Mouse (Mus musculus) activated CD4-positive, CD25-positive, alpha-beta regulatory T cell, adult 4 months (primary cell): ENCODE results near the gene Wdr86. TPM values are rescaled to one million over a fixed set of nuclear protein-coding genes. Genes with fewer than 3 reads are reported as not detected.
"Not testable (repeated sequence)": the region's sequence is repeated elsewhere in the genome, so short reads cannot be mapped to it uniquely, and the experiment has no call there.

ENCODE experiments used
- ATAC-seq: one replicate; pipeline ENCODE4 v1.8.0; 2017
- polyA plus RNA-seq, 2 experiments: library from polyadenylated mRNA; unstranded; fragments of 100-300 nt; shearing (Covaris generic); gene quantifications; one replicate each; pipeline ENCODE4 v1.2.1; 2017

The Wdr86 gene
- polyA plus RNA-seq, 2 experiments from 2014 or later = 0.15 to 0.46 TPM

DNA sequence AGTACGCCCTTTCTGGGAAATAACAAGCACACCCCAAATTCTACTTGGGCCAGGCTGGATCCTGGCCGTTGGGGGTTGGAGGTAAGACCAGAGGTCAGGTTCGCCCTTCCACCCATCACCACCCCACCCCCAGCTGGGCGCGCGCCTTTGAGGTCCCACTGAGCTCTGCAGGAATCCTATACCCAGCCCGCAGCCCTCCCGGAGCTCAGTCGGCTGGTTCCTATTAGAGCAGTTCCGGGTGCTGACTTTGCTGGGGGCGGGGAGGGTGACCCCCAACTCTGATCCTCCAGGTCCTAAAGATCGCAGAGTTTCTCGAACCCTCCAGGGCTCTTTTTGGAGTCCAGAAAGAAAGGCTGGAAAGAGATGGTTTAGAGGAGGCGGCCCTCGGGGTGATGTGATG lies 459 bp upstream of the Wdr86 start:
- ATAC-seq = no peak

GRCm38 (mm10) chr5:24729797-24730487 lies 585 bp downstream of the Wdr86 start:
- no peak for ATAC-seq

- ATAC-seq = no peak
These were observed 3.4 kb downstream of the Wdr86 start for GRCm38 (mm10) chr5:24726901-24727836.

GRCm38 (mm10) chr5:24725897-24726296 lies 4.6 kb downstream of the Wdr86 start:
- ATAC-seq = no peak

DNA sequence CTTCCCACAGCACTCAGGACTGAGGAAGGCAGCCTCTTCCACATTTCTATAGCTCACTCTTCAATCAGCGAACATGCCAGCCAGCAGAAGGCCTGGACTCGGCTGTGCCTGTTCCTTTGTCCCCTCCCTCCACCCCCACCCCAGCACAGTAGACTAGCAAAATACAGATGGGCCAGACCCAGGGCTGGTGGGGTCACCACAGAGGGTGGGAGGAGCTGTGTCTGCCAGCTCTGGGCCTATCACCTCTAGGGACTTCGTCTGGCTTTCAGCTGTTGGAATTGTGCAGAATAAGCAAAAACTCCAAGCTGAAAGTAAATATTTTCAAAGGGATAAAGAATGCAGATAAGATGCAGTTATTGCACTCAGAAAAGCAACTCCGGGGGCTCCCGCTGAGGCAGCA lies 5.7 kb downstream of the Wdr86 start:
- ATAC-seq = no peak

DNA sequence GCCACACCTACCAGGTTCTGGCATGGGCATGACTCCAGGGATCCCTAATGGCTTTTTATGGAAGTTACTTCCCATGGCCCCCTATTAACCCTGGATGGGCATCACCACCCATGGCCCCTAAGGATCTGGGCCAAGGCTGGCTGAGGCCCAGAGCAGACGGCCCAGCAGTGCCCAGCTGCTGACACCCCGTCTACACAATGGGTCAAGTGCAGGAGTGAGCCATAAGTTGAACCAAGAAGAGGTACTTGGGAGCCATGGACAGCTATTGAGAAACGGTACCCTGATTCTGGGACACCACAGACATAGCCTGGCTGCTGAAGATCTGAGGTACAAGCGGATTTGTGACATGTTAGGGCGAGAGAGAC lies 6.3 kb downstream of the Wdr86 start:
- no peak for ATAC-seq

GRCm38 (mm10) chr5:24723527-24724269 lies 6.8 kb downstream of the Wdr86 start:
- no peak for ATAC-seq

GRCm38 (mm10) chr5:24719852-24720251 lies 10.7 kb downstream of the Wdr86 start:
- no peak for ATAC-seq

- ATAC-seq = no peak
These were observed 12.5 kb downstream of the Wdr86 start for GRCm38 (mm10) chr5:24718076-24718475.

DNA sequence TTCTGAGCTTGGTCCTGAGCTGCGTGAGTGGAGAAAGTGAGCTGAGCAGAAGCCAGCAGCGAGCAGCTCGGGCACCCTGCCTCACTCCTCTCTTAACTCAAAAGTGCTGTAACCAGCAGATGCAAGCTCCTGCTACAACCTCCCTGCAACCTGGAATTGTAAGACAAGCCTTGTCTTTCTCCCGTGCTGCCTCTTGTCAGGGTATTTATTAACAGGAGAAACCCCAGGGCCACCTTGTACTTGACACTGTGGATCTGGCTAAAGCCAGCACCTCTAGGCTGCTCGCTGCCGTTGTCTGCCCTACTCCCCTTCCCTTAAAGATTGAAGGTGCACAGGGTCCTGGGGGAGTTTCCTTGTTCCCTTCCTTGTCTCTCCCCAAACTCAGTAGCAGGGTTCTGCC lies 16.5 kb downstream of the Wdr86 start:
- ATAC-seq = no peak

GRCm38 (mm10) chr5:24713199-24713598 lies 17.3 kb downstream of the Wdr86 start:
- ATAC-seq = no peak

DNA sequence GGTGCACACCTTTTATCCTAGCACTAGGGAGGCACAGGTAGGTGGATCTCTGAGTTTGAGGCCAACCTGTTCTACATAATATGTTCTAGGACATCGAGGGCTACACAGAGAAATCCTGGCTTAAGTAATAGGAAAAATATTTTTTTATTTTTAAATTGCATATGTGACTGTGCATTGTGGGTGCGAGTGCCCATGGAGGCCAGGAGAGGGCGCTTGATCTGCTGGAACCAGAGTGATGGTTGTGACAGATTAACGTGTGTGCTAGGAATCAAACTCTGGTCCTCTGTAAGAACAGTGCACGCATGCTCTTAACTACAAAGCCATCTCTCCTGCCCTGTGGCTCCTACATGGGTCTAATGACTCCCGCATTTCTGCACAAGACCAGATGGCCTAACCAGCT lies 18.9 kb downstream of the Wdr86 start:
- no peak for ATAC-seq

GRCm38 (mm10) chr5:24709962-24710361 lies 20.6 kb downstream of the Wdr86 start:
- ATAC-seq = no peak

DNA sequence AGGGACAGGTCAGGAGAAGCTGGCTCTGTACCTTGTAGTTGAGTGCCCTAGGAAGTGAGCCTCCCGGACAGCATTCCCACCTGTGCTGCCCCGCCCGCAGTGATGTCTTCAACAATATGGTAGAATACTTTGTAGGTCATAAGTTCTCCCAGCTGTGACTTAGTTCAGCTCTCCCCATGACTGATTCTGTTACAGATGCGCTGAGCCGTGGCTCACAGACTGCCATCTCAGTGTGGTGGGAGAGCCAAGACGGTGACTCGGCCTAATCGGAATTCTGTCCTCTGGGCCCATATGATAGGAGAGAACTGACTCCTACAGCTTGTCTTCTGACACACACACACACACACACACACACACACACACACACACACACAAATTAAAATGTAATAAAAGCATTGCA lies 25.9 kb downstream of the Wdr86 start:
- ATAC-seq = no peak

GRCm38 (mm10) chr5:24701271-24701670 lies 29.3 kb downstream of the Wdr86 start:
- no peak for ATAC-seq

DNA sequence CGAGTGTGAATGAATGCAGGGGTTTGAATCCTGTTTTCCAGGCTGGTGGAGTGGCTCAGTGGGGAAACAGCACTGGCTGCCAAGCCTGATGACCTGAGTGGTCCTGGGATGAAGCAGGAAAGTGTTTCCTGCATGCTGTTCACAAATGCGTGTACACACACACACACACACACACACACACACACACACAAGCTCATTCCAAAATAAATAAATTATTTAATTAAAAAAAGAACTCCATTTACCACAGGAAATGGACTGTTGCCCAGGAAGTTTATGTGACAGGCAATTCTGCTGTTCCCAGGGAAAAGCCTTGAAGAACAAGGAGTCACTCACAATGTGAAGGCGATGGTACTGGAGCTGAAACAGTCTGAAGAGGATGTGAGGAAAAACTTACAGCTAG lies 33.8 kb downstream of the Wdr86 start:
- no peak for ATAC-seq

- no peak for ATAC-seq
These were observed 42.8 kb downstream of the Wdr86 start for GRCm38 (mm10) chr5:24687696-24688095.

DNA sequence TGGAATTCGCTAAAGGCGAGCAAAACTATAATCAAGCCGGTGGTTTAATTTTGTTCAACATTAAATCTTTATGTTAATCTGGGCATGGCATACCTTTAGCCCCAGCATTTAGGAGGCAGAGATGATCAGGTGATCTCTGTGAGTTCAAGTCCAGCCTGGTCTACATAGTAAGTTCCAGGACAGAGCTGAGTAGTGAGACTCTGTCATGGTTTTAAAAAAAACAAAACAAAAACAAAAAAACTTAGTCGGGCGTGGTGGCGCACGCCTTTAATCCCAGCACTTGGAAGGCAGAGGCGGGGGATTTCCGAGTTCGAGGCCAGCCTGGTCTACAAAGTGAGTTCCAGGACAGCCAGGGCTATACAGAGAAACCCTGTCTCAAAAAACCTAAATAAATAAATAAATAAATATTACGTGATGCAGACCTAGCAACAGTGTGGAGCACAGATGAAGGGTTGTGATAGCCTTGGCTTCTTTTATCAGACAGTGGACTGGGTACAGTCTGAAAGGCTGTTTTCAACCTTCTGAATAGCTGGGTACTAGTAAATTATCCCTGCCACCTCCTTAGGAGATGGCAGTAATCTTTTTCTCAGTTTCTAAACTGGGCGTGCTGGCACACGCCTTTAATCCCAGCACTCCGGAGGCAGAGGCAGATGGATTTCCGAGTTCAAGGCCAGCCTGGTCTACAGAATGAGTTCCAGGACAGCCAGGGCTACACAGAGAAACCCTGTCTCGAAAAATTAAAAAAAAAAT lies 43.7 kb downstream of the Wdr86 start:
- ATAC-seq = not testable (repeated sequence)

DNA sequence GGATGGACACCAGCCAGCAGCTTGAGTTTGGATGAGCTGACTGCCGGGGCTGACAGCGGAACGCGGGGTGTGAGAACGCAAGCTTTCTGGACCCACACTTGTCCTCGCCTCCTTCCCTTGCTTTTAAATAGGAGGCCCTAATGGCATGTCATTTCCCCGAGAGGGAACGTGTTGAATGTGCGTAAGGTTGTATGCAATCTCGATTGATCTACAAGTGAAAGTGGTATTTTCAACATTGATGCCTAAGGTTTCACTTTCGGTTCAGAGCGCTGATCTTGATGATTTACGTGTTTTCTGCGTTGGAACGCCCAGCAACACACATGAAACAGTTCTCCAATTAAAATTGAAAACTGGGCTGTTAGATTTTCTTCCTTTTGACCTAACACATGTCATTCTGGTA lies 44.4 kb downstream of the Wdr86 start:
- peak; percentile 48 for ATAC-seq

- ATAC-seq = peak; percentile 74
These were observed 45.0 kb downstream of the Wdr86 start, which contains the start of gene Nub1 for GRCm38 (mm10) chr5:24685366-24686093. Gene Nub1, plus strand, starts transcription at chr5:24685532.

DNA sequence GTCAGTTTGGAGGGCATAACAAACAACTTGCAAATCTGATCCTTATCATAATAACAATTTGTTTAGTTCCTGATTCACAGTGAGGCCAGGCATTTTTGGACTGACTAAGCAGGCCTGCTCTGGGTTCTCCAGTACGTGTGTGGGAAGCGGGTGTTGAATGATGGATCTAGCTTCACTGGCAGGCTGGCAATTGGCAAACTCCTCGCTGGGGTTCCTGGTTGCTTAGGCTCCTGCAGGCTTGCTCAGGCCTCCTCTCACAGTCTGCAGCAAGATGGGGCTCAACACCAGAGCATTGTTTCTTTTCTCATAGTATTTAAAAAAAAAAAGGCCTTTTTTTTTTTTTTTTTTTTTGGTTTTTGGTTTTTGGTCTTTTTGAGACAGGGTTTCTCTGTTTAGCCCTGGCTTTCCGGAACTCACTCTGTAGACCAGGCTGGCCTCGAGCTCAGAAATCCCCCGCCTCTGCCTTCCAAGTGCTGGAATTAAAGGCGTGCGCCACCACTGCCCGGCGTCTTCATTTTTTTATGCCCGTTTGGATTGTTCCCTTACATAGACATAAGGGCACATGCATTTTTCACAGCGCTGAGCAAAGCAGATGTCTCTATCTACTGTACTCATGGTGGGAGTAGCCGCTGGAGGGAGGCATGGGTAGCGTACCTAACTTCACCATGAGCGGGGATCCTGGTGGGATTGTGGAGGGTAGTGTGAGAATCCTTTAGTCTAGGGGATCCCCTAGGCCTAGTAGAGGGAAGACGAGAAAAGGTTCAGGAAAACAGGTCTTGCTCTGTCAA lies 45.8 kb downstream of the Wdr86 start:
- peak; percentile 15 for ATAC-seq
